Mouse (Mus musculus) hindbrain, embryonic 14.5 days (tissue): ENCODE data around the gene Pi4kb. TPM values are rescaled to one million over a fixed set of nuclear protein-coding genes. Genes with fewer than 3 reads are reported as not detected.

ENCODE experiments used
- ATAC-seq: fragments of 200-750 bp; cut with Nextera tagmentation; 2 replicates; pipeline ENCODE4 v1.8.0; 2017; ENCODE audit warnings: moderate number of reproducible peaks, mild to moderate bottlenecking, moderate TSS enrichment, moderate library complexity; ENCODE audit not compliant: low FRiP score
- DNase-seq: peaks from one replicate; pipeline ENCODE4 v3.0.0-alpha.2; 2015; ENCODE audit warnings: low spot score
- H3K27ac ChIP-seq: fragments of 300-500 bp; sonication (generic); 2 replicates; pipeline ENCODE4 v1.5.1; 2014; ENCODE audit warnings: mild to moderate bottlenecking, moderate library complexity
- H3K27me3 ChIP-seq: fragments of 300-500 bp; sonication (generic); 2 replicates; pipeline ENCODE4 v1.6.1; 2014; ENCODE audit warnings: mild to moderate bottlenecking, low read length, mixed read lengths; ENCODE audit not compliant: control insufficient read depth, insufficient read depth
- H3K36me3 ChIP-seq: fragments of 300-500 bp; sonication (generic); replicated peaks from 2 replicates; pipeline ENCODE4 v1.6.1; 2014; ENCODE audit not compliant: control insufficient read depth, insufficient read depth
- H3K4me1 ChIP-seq: fragments of 300-500 bp; sonication (generic); replicated peaks from 2 replicates; pipeline ENCODE4 v1.6.1; 2014; ENCODE audit warnings: antibody characterized with exemption, low read length, mixed read lengths; ENCODE audit not compliant: control insufficient read depth, insufficient read depth
- H3K4me2 ChIP-seq: fragments of 300-500 bp; sonication (generic); replicated peaks from 2 replicates; pipeline ENCODE4 v1.6.1; 2014; ENCODE audit warnings: mild to moderate bottlenecking, moderate library complexity
- H3K4me3 ChIP-seq: fragments of 300-500 bp; sonication (generic); replicated peaks from 2 replicates; pipeline ENCODE4 v1.5.1; 2014; ENCODE audit warnings: mild to moderate bottlenecking, low read length
- H3K9ac ChIP-seq: fragments of 300-500 bp; sonication (generic); 2 replicates; pipeline ENCODE4 v1.6.1; 2014
- H3K9me3 ChIP-seq: fragments of 300-500 bp; sonication (generic); 2 replicates; pipeline ENCODE4 v1.6.1; 2016; ENCODE audit warnings: low read length; ENCODE audit not compliant: control insufficient read depth
- WGBS: fragments of 180-500 bp; shearing (Covaris S2); extraction: QIAGEN DNeasy Blood & Tissue Kit; methylation state at CpG from one replicate; pipeline ENCODE4 v1.1.7; 2014; 5-methylcytosine and 5-hydroxymethylcytosine counted together
- polyA plus RNA-seq: library from polyadenylated mRNA; unstranded; fragments of >200 nt; fragmentation: Nextera tagmentation; extraction: Ambion mirVana; gene quantifications from 2 replicates; pipeline ENCODE4 v1.2.1, GENCODE M21; 2014

Gene Pi4kb
- polyA plus RNA-seq, 1 experiment from 2014 or later, result 28.4 TPM

- no peaks in the 10 kb centered on the region for H3K27me3 ChIP-seq
- H3K9me3 ChIP-seq, result no peaks in the 10 kb centered on the region
- ATAC-seq (no peak), DNase-seq (no peak)
- no peak overlapping the region for H3K9ac ChIP-seq
- peaks cover 22% of the 10 kb centered on the region for H3K36me3 ChIP-seq
- 69% methylated on average over 5 of the region's 5 CpGs for WGBS
- peak overlapping the region; percentile 62; the same call in 1 of the 2 replicates for H3K4me3 ChIP-seq
- H3K4me1 ChIP-seq, result peaks cover 11% of the 10 kb centered on the region
- no peak overlapping the region for H3K27ac ChIP-seq
- H3K4me2 ChIP-seq, result peak overlapping the region; percentile 55
Measured at GRCm38 (mm10) chr3:94952806-94953205, 21.7 kb upstream of the Pi4kb start.

DNA sequence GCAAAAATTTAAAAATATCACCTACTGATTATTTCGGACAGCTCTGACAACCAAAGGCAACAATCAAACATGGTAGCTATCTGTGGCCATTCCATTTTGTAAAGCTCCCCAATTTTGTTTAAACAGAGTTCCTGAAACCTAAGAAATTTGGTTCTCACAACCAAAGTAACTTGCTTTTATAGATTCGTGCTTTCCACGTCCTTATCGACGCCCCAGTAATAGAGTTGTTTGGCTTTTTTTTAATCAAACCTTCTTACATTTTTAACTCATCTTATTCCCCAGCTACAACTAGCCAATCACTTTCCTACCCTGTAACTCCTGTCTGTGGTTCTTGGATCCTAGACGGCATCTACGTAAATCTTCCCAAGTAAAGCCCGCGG, 21.2 kb upstream of the Pi4kb start:
- H3K9me3 ChIP-seq, result no peaks in the 10 kb centered on the region
- H3K9ac ChIP-seq, result peak overlapping the region; percentile 84
- H3K4me3 ChIP-seq, result peak overlapping the region; percentile 62
- H3K27ac ChIP-seq, result peak overlapping the region; percentile 98
- H3K27me3 ChIP-seq, result no peaks in the 10 kb centered on the region
- DNase-seq, result peak; percentile 41
- peaks cover 28% of the 10 kb centered on the region for H3K36me3 ChIP-seq
- ATAC-seq, result no peak; the same call in 1 of the 2 replicates
- peaks cover 11% of the 10 kb centered on the region for H3K4me1 ChIP-seq
- 18% methylated on average over 9 of the region's 9 CpGs for WGBS
- peak overlapping the region; percentile 55 for H3K4me2 ChIP-seq

DNA sequence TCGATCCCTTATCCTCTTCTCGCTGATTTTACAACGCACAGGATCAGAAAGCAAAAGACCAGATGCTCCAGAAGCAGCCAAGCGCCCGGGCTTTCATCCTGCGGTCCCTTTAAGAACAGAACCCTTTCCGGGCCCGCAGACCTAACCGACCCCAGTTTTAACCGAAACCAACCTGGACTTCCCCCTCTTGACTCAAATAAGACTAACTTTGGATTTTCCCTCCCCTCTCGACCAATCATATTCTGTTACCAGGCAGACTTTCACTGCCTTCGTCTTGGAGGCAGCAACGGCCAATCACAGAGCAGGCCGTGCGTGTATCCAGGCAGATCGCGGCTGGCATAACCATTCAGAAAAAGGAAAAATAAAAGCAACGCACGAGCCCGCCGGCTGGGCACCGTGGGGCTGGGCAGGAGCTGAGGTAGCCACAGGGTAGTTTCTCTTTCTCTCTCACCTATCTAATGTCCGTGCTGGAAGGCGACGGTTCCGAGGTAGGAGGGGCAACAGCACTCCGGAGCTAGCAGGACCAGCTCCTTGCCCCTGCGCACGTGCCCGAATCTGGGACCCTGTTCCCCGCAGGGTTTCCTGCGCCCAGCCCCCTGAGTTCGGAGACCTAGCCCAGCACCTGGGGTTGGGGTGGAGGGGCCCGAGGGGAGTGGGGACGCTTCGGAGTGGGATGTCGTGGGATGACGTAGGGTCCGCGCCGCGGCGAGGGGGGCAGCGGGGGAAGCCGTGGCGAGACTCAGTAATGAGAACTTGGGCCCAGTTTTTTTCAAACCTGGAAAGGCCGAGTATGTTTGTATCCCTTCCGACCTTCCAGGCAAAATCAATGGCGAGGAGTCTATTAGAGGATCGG, 20.5 kb upstream of the Pi4kb start, which contains the start of gene Rfx5:
Gene Rfx5 (plus strand): TSS at position 312 of the 853 bp plus-strand sequence.
- peak within 1 kb of the TSS; percentile 62 for H3K4me3 ChIP-seq
- peaks cover 11% of the 10 kb centered on the region for H3K4me1 ChIP-seq
- peak within 1 kb of the TSS; percentile 55 for H3K4me2 ChIP-seq
- H3K9ac ChIP-seq, result peak within 1 kb of the TSS; percentile 84
- peak within 1 kb of the TSS; percentile 98 for H3K27ac ChIP-seq
- peak; percentile 96 for ATAC-seq
- peaks cover 33% of the 10 kb centered on the region for H3K36me3 ChIP-seq
- H3K9me3 ChIP-seq, result no peaks in the 10 kb centered on the region
- WGBS, result under 1% methylated on average over 50 of the region's 50 CpGs
- H3K27me3 ChIP-seq, result no peaks in the 10 kb centered on the region
- peak; percentile 92 for DNase-seq

DNA sequence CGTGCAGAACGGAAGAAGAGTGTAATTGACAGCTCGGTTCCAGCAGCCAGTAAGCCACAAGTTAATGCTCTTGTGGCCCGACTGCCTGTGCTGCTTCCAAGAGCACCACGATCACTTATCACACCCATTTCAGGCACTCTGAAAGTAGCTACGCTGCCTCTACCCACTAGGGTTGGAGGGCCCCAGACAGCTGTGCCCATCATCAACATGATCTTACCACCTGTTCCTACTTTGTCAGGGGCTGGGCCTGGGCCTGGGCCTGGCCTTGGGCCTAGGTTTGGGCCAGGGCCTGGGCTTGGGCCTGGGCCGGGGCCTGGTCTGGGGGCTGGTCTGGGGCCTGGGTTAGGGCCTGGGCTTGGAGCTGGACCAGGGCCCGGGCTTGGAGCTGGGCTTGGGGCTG, 16.2 kb upstream of the Pi4kb start:
- ATAC-seq (no peak), DNase-seq (no peak)
- H3K9me3 ChIP-seq, result no peaks in the 10 kb centered on the region
- no peak overlapping the region for H3K4me2 ChIP-seq
- WGBS, result 93% methylated on average over 8 of the region's 8 CpGs
- no peak overlapping the region for H3K9ac ChIP-seq
- H3K27me3 ChIP-seq, result no peaks in the 10 kb centered on the region
- H3K36me3 ChIP-seq, result peaks cover 33% of the 10 kb centered on the region
- H3K27ac ChIP-seq, result no peak overlapping the region
- peaks cover 11% of the 10 kb centered on the region for H3K4me1 ChIP-seq
- H3K4me3 ChIP-seq, result no peak overlapping the region

DNA sequence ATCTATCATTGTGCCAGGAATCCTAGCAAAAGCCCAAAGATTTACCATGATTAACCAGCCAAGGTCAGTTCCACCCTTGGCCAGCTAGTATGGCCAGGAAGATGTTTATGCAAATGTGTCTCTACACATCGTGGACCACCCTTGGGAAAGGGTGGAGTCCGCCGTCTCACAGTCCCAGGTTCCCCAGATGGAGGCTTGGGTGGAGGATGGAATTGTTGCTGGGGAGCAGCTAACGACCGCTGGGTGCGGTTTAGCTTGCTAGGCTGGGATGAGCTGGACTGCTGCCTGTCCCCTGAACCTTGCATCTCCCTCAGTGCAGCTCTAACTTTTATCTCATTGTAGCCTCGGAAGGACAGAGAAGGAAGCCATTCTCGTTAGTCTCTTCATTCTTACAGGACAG, 14.7 kb upstream of the Pi4kb start:
- Histone ChIP-seq H3K9ac (no peak overlapping the region), H3K9me3 (no peaks in the 10 kb centered on the region), H3K4me1 (peaks cover 8% of the 10 kb centered on the region), H3K27ac (no peak overlapping the region), H3K4me3 (no peak overlapping the region), H3K36me3 (peaks cover 33% of the 10 kb centered on the region), H3K27me3 (no peaks in the 10 kb centered on the region), H3K4me2 (no peak overlapping the region)
- DNase-seq (no peak), ATAC-seq (no peak)
- 45% methylated on average over 8 of the region's 8 CpGs for WGBS

DNA sequence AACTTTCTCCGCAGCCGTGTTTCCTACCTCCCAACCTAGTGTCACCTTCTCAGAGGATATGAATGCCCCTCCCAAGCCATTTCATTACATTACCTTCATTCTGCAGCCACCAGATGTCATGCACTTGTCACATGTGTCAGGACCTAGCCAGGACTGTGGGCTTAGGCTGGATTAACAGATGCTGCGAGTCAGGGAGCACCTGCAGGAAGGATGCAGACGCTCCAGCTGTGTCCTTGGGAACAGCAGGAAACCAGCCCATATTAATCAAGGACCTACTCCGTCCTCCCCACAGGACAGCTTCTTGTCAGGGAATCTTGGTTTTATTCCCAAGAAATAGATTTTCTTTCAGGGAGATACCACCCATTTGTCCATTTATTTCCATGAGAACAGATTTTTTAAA, 14.2 kb upstream of the Pi4kb start:
- Histone ChIP-seq H3K4me3 (no peak overlapping the region), H3K27me3 (no peaks in the 10 kb centered on the region), H3K9ac (no peak overlapping the region), H3K9me3 (no peaks in the 10 kb centered on the region), H3K4me1 (peaks cover 3% of the 10 kb centered on the region; the same call in 1 of the 2 replicates), H3K36me3 (peaks cover 33% of the 10 kb centered on the region), H3K27ac (no peak overlapping the region), H3K4me2 (no peak overlapping the region)
- ATAC-seq (no peak), DNase-seq (no peak)
- 56% methylated on average over 5 of the region's 5 CpGs for WGBS

- Histone ChIP-seq H3K36me3 (no peaks in the 10 kb centered on the region), H3K9me3 (no peaks in the 10 kb centered on the region), H3K4me2 (no peak overlapping the region), H3K27ac (no peak overlapping the region), H3K4me3 (no peak overlapping the region), H3K27me3 (no peaks in the 10 kb centered on the region), H3K9ac (no peak overlapping the region), H3K4me1 (no peaks in the 10 kb centered on the region)
- no peak for DNase-seq
- no peak for ATAC-seq
- whole genome bisulfite sequencing, result 100% methylated on average over 1 of the region's 1 CpGs
Measured at GRCm38 (mm10) chr3:94964989-94965388, 9.5 kb upstream of the Pi4kb start.

GRCm38 (mm10) chr3:94965878-94966277, 8.7 kb upstream of the Pi4kb start:
- H3K9ac ChIP-seq, result no peak overlapping the region
- no peak overlapping the region for H3K4me3 ChIP-seq
- 81% methylated on average over 1 of the region's 1 CpGs for WGBS
- no peak overlapping the region for H3K4me2 ChIP-seq
- DNase-seq (no peak), ATAC-seq (no peak)
- H3K27ac ChIP-seq, result no peak overlapping the region
- H3K36me3 ChIP-seq, result no peaks in the 10 kb centered on the region
- no peaks in the 10 kb centered on the region for H3K4me1 ChIP-seq
- H3K9me3 ChIP-seq, result no peaks in the 10 kb centered on the region
- no peaks in the 10 kb centered on the region for H3K27me3 ChIP-seq

- no peak for DNase-seq
Measured at GRCm38 (mm10) chr3:94972552-94972951, 2.0 kb upstream of the Pi4kb start.

More at GRCm38 (mm10) chr3:94972552-94972951, 2.0 kb upstream of the Pi4kb start:
- Histone ChIP-seq H3K9ac (no peak overlapping the region), H3K4me2 (no peak overlapping the region), H3K27ac (no peak overlapping the region), H3K9me3 (no peaks in the 10 kb centered on the region), H3K27me3 (no peaks in the 10 kb centered on the region), H3K4me3 (no peak overlapping the region), H3K36me3 (peaks cover 8% of the 10 kb centered on the region; the same call in 1 of the 2 replicates), H3K4me1 (peaks cover 15% of the 10 kb centered on the region)
- ATAC-seq, result no peak
- WGBS, result 83% methylated on average over 3 of the region's 3 CpGs
